Mouse (Mus musculus) urinary bladder, postnatal 4 days (tissue): ENCODE measurements around the gene Slc25a54.

Experiments
- DNase-seq, 2 experiments: peaks; one replicate each; pipeline ENCODE4 v3.0.0; 2021 to 2022; ENCODE audit warnings: low spot score in 2 of 2

Slc25a54 gene

DNA sequence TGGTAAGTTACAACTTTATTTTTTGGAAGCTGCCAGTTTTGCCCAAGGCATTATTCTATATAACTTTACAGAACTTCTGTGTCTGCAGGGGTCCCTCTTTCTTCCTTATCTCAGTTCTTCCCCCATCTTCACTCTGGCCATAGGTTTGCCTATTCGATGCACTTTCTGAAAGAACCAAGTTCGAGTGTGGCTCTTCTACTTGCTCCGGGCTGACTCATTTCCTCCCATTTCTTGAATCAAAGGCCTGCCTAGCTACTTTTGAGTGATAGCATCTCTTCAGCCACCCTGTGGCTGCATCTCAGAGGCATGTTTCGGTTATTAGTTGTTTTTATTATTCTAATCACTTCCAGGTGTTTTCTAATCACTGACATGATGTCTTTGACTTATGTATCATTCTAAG lies 43.8 kb downstream of the Slc25a54 start:
- no peak for DNase-seq

DNA sequence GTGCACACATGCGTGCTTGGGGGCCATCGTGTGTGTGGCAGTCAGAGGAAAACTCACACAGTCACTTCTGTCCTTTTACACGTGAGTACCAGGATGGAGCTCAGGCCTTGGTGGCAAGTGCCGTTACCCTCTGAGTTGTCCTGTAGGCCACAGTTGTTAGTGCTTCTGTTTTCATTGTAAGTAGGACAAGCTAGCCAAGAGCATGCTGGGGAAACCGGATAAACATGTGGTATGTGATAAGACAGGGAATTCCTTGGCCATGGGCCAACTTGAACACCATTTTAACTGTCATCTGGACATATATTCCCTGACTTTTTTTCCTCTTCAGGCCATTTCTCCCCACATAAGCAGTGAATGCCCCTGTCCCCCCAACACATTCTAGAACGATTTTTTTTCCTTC lies 45.3 kb downstream of the Slc25a54 start:
- DNase-seq, result no peak

GRCm38 (mm10) chr3:109129768-109130167 lies 49.5 kb downstream of the Slc25a54 start:
- DNase-seq, result no peak

DNA sequence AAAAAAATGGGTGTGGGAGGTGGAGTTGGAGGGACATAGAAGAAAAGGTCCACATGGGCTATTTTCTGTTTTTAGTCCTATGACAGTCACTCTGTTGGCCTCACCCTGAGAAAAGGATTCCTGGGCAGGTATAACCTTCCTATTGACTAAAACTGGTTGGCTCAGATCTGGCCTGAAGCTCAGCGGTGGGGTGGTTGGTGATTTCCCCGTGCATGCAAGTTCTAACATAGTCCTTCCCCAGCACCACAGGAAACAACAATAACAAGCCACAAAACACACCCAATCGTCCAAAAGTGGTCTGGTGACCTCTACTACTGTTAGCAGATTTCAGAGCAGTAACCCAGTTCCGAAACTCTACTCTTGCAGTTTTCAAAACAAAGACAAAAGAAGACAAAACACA lies 52.7 kb downstream of the Slc25a54 start:
- DNase-seq, result no peak

- DNase-seq, result no peak
Measured at GRCm38 (mm10) chr3:109134036-109134435, 53.8 kb downstream of the Slc25a54 start.

GRCm38 (mm10) chr3:109135352-109135751 lies 55.1 kb downstream of the Slc25a54 start:
- DNase-seq, result no peak

DNA sequence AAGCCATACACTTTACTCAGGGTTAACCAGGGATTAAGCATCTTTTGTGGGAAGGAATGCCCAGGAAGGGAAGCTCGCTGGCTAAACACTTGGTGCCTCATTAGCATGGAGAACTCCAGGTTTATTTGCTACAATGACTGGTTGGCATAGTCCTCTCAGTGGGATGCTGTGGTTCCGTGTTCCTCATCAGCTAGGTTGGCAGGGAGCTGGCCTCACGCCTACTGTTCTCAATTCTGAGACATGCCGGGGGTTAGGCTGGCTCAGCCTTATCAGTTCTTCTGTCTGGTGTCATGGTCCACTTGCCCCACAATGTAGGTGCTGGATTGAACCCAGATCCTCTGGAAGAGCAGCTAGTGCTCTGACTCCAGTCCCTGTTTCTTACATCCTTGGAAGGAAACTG lies 72.3 kb downstream of the Slc25a54 start:
- no peak for DNase-seq

GRCm38 (mm10) chr3:109153410-109153809 lies 73.1 kb downstream of the Slc25a54 start:
- DNase-seq, result no peak

DNA sequence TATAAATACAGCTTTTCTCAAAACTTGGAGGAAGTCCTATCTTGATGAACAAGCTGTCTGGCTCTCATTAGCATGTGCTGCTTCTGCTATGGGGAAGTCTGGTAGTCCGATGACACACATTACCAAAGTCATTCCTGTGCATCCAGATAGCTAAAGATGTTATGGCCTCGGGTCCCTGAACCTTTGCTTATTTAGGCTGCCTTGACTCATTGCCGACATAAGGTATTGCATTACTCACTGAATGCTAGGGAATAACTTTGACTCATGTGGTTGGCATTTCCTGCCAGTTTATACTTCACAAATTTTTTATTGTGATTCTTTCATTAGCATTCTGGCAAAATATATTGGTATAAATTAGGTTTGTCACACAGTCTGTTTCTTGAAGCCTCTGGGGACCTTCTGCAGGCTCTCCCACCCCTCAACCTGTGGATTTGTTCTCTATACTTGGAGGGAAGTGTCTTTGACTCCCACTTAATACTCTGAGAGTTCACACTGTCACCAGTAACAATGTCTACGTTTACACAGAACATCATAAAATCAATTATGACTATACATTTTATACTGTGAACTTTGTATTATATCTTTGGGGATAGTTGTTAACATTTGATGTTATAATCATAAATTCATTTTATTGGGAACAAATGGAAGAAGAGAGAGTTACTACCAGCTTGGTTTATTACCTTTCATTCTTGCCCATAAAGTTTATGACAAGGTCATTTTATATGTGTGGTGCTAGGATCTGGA lies 75.8 kb downstream of the Slc25a54 start:
- no peak for DNase-seq

GRCm38 (mm10) chr3:109157481-109157880 lies 77.2 kb downstream of the Slc25a54 start:
- DNase-seq, result no peak

DNA sequence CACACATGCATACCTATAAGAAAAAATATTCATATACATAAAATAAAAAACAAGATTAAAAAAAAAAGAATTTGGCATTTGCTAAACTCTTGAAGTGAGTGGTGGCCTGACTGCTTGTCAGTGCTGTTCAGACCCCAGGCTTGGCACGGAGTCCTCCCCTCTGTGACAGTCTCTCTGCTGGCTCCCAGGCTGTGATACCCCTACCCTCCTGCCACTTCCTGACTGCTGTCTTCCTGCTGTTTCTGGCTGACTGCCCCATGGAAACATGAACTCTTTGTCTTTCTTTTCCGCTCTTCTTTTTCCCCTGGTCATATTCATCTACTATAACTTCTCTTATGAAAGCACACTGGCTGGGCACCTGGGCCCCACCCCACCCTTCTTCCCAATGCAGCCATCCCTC lies 83.8 kb downstream of the Slc25a54 start:
- no peak for DNase-seq

GRCm38 (mm10) chr3:109164644-109165043 lies 84.4 kb downstream of the Slc25a54 start:
- DNase-seq, result no peak

DNA sequence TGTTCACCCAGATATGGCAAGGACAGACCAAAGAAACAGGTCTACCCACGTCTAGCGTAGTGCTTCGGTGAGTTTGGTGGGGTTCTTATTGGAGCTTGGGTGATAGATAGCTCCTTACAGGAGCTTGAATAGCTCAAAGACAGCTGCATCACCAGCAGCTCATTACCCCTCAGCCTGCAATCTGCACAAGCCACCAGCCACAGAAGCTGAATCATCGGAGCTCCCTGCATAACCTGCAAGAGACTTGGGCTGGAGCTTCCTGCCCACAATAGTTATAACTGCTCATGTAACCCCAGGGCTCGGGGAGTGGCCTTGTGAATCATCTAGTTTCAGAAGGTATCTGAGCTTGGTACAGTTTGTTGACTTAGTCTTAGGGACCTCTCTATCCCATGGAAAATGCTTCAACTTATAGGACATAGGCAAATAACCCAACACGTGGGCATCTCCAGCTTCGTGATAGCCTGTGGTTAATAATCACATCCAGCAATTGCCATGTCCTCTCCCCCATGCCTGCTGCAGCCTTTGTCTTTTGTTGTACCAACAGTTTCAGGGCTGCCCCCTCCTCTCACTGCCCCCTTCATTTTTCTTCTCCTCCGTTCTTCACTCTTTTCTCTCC lies 85.1 kb downstream of the Slc25a54 start:
- DNase-seq, result no peak
